Mouse (Mus musculus) right cerebral cortex, postnatal 10 days (tissue): ENCODE data around the gene Col6a3.

ENCODE experiments used
- DNase-seq, 2 experiments: peaks; one replicate each; pipeline ENCODE4 v3.0.0; 2021; ENCODE audit warnings: low spot score in 2 of 2

The Col6a3 gene

GRCm38 (mm10) chr1:90723754-90724153 lies 120.0 kb downstream of the Col6a3 start:
- DNase-seq = no peak

- DNase-seq = no peak
Measured at GRCm38 (mm10) chr1:90723325-90723724, 120.4 kb downstream of the Col6a3 start.

GRCm38 (mm10) chr1:90722021-90722420 lies 121.8 kb downstream of the Col6a3 start:
- no peak for DNase-seq

- DNase-seq = no peak
Measured at GRCm38 (mm10) chr1:90720610-90721241, 123.0 kb downstream of the Col6a3 start.

GRCm38 (mm10) chr1:90718826-90719550 lies 124.8 kb downstream of the Col6a3 start:
- DNase-seq = no peak

- DNase-seq = no peak
Measured at GRCm38 (mm10) chr1:90716258-90716657, 127.5 kb downstream of the Col6a3 start.
